Mouse (Mus musculus) right cerebral cortex, postnatal 10 days (tissue): ENCODE results near the gene Gm45234.
"Not testable (repeated sequence)": the region's sequence is repeated elsewhere in the genome, so short reads cannot be mapped to it uniquely, and the experiment has no call there.

Experiments
- DNase-seq, 2 experiments: peaks; one replicate each; pipeline ENCODE4 v3.0.0; 2021; ENCODE audit warnings: low spot score in 2 of 2

Gene Gm45234

DNA sequence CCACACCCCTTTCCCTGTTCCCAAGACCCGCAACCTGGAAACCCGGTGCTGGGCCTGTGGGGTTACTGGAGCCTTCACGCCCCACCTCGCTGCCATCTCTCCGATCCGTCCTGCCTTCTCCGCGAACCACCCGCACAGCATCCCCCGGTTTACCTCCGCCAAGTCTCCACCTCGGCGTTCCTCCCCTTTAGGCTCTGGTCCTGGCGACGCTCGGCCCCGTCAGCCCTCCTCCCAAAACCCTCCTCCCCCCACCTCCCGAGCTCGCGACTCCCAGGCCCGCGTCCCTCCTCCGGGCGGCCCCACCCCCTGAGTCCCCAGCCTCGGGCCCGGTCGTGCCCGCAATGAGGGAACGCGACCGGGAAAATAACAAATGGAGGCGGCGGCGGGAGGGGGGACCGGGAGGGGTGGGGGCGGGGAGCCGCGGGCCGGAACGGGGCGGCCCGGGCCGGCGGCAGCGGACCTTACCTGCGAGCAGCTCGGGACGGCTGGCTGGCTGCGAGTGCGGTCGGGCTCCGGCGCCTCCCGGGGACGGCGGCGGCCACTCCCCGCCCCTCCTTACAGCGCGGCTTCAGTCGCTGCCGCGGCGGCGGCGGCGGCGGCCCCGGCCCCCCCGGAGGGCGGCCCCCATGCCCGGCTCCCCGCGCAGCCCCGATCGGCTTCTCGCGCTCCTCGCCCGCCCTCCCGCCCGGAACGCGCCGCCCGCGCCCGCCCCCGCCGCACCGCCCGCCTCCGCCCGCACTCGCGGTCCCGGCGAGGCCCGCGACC, at the start of gene Gm45234, which contains the start of gene Atn1:
Gm45234 (minus strand) TSS at position 191 of the 765 bp plus-strand sequence.
Atn1 (minus strand) TSS at position 694 of the 765 bp plus-strand sequence.
- DNase-seq, result peak; percentile 69 to 77

DNA sequence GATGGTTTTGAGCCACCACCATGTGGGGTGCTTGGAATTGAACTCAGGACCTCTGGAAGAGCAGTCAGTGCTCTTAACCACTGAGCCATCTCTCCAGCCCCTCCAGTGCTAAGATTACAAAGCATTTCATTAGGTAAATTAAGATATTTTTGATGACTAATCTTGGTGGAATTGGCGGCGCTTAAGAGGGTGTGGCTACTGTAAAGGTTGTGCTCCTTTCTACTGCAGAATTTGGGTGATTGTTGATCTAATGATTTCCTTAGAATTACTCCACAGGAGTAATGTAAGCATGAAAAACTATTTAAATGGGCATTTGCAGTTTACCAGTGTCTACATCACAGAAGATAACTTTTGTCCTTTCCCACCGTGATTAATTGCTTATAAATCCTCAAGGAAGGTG, 48.5 kb upstream of the Gm45234 start:
- DNase-seq, result no peak

DNA sequence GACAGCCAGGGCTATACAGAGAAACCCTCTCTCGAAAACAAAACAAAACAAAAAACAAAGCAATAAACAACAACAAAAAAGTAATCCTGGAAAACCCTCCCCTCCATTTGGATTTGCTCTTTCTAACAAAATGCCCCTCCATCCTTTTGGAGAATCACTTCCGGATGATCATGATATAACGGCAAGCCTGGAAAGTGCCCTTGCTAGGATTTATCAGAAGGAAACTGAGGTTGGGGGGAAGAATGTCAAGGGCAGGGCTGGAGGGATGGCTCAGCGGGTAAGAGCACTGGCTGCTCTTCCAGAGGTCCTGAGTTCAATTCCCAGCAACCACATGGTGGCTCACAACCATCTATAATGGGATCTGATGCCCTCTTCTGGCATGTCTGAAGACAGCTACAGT, 47.9 kb upstream of the Gm45234 start:
- not testable (repeated sequence) for DNase-seq

GRCm38 (mm10) chr6:124803061-124803460, 47.2 kb upstream of the Gm45234 start:
- no peak for DNase-seq

DNA sequence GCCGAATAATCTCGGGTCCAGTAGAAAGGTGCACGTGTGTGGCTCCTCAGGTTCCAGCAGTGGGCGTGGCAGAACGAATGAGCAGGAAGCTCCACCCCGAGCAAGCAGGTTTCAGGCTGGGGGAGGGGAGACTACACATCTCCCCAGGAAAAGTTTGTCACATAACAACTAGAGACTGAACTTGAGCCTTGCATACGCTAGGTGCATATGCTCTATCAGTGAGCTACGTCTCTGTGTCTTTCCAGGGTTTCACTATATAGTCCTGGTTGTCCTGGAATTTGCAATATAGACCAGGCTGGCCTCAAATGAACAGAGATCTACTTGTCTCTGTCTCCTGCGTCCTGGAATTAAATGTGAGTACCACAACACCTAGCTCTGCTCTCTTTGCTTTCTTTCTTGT, 46.6 kb upstream of the Gm45234 start:
- DNase-seq, result not testable (repeated sequence)

- DNase-seq, result no peak
Measured at GRCm38 (mm10) chr6:124796200-124796599, 40.4 kb upstream of the Gm45234 start.

GRCm38 (mm10) chr6:124795781-124796180, 40.0 kb upstream of the Gm45234 start:
- DNase-seq, result no peak

DNA sequence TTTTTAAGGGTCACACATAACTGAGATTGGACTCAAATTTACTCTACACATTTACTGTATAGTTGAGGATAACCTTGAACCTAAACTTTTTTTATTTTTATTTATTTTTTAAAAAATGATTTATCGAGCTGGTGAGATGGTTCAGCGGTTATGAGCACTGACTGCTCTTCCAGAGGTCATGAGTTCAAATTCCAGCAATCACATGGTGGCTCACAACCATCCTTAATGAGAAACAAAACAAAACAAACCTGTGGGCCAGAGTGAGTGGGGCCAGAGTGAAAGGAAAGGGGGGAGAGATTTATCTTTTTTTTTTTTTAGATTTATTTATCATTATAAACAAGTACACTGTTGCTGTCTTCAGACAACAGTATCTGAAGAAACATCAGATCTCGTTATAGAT, 36.1 kb upstream of the Gm45234 start:
- DNase-seq, result no peak

DNA sequence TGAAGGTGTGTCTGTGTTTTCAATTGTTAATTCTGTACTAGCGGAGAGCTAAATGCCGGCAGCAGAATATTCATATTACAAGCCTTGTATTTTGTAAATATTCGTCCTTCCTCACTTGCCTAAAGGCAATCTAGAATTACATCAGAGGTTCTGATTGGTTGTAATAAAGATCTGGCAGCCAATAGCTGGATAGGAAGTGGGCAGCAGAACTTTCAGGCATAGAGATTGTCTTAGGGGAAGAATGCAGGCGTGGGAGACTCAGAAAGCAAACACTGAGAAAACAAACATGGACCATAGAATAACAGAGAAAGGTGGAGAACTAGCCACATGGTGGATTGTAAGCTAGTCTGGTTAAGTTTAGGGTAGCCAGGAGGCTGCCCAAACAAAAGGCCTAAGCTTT, 34.3 kb upstream of the Gm45234 start:
- DNase-seq, result no peak

GRCm38 (mm10) chr6:124789519-124789918, 33.7 kb upstream of the Gm45234 start:
- no peak for DNase-seq

GRCm38 (mm10) chr6:124787722-124788121, 31.9 kb upstream of the Gm45234 start:
- no peak for DNase-seq

DNA sequence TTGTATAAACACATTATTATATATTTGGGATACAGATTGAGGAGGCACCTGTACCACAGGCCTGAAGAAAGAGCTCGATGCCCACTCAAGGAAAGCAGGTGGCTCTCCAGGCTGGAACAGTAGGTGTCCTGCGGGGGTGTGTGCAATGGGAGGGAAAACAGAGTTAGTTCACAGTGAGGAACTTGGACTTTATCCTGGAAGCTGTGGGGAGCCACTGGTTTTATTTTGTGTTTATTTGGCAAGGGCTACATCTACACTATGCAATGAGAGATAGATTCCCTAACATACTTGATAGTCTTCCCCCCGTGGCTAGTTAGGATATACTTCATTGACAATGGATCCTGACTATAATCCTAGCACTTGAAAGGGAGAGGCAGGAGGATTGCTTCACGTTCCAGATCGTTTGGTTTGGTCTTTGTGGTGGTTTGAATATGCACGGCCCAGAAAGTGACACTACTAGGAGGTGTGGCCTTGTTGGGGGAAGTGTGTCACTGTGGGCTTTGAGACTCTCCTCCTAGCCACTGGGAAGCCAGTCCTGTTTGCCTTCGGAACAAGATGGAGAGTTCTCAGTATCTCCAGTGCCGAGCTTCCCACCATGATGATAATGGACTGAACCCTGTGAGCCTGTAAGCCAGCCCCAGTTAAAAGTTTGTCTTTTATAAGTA, 31.1 kb upstream of the Gm45234 start:
- no peak for DNase-seq

GRCm38 (mm10) chr6:124782436-124782835, 26.6 kb upstream of the Gm45234 start:
- no peak for DNase-seq

GRCm38 (mm10) chr6:124780917-124781316, 25.1 kb upstream of the Gm45234 start:
- DNase-seq, result no peak

DNA sequence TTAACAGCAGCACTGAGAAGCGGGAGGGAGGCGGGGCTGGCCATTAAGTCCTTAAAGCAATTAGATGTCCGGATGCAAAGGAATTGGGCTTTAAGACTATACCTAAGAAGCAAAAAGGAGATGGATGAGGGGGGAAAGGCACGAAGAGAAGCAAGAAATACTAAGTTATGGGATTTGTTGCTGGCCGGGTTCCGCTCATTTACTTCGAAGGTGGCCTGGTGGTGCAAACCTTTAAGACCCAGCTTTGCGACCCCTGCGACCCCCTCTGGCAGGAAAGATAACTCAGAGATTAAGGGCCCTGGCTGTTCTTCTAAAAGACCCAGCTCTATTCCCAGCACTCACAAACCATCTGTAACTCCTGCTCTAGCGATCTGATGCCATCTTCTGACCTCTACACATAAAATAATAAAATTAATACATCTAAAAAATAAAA, 24.2 kb upstream of the Gm45234 start:
- no peak for DNase-seq

DNA sequence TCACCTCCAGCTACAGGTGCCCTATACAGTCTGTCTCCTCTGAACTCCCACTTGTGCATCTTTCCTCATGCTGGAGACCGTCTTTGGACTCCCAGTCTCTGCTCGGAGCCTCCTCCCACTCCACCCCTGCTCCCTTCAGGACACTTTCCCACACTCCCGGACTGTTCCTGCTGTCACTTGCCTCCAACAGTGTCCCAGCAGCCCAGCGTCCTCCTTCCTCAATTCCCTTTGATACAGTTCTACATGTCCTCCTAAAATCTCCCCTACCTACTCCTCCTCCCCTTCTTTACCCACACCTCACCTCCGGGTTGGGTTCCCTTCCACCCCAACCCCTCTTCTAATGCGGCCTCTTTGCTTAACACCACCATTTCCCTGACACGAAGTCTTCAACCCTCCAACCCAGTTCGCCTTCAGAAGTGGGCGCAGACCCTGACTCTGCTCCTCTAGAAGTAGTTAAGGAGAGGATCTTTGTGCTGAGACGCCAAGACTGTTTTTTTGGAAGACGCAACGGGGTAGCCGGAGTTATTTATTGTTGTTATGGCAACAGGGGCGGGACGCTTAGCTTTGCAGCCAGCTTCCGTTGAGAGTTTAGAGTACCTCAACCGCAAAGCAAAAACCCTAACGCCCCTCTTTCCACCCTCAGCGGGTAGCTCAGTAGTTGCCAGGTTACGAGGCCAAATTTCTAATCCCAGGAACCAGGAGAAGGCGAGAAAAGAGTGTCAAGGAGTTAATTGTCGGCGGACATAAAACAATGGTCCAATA, 23.6 kb upstream of the Gm45234 start, which contains the start of gene Lrrc23:
Lrrc23 (minus strand) TSS at position 506 of the 762 bp plus-strand sequence.
- DNase-seq, result peak in 1 of 2 experiments; percentile 42

DNA sequence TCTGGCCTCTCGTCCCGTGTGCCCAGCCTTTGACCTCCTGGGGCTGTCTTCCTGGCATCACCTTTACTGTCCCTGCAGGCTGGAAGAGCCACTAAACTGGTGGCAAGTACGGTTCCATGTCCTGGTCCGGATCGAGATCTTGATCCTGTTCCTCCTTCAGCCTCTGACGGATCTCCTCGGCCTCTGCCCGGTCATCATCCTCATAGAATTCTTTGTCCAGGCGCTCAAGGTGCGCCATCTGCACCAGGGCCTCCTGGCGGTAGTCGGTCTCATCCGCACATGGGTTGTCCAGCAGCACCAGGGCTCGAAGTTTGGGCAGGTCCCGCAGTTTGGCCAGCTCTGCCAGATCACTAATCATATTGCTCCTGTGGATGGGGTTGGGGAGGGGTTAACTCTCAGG, 14.7 kb upstream of the Gm45234 start:
- DNase-seq, result no peak

DNA sequence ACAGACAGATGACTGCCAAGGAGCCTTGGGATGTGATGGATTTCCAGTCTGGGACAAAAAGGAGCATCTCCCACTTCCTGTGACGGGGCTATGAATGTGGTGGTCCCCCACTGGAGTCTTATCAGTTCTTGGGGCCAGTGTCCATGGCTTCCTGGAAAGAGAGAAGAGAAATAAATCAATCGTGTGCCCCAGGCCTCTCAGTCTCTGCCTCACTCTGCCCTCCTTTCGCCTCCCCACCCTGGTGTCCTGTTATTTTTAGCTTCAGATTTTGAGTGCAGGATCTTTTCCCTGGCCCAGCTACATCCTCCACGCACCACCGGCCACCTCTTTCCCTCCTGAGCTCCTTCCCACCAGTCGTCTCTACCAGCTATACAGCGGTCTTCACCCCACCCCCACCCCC, 14.2 kb upstream of the Gm45234 start:
- DNase-seq, result no peak

DNA sequence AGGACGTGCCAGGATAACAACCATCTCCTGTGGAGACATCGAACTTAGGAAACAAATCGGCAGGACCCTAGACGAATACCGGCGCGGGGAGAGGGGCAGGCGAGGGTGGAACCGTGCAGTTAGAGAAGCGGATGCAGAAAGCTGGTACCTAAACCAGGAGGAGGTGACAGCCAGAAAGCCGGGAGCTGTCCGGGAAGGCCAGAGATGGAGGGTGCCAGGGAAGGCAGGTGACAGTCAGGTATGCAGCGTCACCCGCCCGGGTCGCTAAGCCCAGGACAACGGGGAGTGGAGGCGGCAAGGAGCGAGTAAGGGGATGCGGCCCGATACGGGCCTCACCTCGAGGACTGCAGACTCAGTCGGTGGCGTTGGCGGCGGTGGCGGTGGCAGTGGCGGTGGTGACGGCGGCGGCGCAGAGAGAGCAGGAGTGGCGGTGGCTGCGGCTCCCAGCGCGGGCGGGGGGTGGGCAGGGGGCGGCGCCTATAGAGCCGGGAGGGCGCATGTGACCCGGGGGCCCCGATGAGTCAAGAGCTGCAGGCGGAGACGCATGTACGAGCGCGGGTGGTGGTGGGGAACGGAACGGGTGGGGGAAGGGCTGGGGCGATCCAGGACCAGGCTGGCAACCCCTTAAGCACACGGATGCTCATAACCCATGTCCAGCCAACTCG, 13.4 kb upstream of the Gm45234 start, which contains the start of gene Eno2:
Eno2 (minus strand) TSS at position 573 of the 665 bp plus-strand sequence.
- peak; percentile 89 to 91 for DNase-seq

DNA sequence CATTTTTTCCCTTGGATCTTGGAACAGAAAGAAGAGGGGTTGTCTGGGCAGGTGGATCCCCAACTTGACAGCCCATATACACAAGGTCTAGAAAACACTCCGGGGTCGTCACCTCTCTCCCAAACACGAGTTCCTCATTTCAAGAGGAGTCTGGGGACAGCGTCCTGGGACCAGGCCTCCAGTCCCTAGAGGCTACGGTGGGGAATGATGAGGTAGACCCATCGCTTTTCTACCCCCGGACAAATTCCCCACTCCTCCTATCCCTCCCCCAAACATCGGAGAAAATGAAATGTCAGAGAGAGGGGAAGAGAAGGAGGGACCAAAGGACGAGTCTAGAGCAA, 12.9 kb upstream of the Gm45234 start:
- DNase-seq, result no peak

DNA sequence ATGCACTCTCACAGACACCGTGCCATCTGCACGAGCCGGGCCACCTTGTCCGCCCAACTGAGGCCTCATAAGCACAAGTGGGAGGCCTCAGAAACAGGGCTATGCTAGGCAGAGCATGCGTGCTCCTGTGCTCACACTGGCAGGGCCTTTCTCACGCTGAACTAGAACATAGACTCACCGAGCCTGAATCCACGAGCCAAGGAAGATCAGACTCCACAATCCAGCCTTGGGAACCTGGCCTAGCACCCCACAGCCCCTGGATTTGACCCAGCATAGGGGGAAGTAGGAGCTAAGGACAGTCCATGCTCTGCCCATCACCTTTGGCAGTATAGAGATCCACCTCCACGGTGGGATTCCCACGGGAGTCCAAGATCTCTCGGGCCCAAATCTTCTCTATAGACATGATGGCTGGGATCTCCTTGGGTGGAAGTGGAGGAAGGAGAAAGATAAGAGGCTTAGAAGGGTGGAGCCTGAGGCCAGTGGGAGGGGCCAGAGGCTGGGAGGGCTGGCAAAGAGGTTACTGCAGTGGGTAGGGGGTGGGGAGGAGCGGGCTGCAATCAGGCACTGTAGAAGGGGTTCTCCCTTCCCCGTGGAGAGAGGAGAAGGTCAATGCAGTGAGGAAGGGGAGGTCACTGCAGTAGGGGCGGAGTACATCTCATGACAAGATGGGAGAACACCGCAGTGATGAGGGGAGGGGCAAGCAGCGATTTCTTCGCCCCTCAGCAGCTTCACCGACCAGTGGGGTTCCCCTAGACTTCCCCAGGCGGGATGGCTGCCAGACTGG, 12.3 kb upstream of the Gm45234 start:
- peak; percentile 70 to 72 for DNase-seq
